Mouse (Mus musculus): ENCODE results near the gene Gm11042.

DNA sequence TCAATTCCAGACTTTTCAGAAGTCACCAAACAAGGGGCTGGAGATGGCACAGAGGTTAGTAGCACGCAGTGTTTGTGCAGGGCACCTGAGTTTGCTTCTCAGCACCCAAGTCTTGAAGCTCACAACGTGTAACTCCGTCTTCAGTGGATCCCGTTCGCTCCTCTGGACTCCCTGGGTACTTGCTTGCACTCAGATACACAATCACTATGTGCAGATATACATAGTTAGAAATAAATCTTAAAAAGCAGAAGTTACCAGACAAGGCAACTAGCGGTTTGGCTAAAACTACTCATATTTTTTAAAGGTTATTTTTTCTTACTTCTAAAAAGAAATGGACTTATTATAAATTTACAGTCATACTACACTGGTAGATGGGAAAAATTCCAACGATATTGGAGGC is 48.3 kb upstream of the Gm11042 start:
- no peak for TF ChIP-seq CTCF (IDR thresholded peaks at IDR 0.05; ENCODE audit: low read depth, low read length)
- no peak for TF ChIP-seq POLR2A (IDR thresholded peaks at IDR 0.05; ENCODE audit: extremely low read depth, insufficient read depth, low read length)

Measured in liver, adult 2 months (tissue).